Mouse (Mus musculus): ENCODE data around the gene Ctso.

Gene Ctso

DNA sequence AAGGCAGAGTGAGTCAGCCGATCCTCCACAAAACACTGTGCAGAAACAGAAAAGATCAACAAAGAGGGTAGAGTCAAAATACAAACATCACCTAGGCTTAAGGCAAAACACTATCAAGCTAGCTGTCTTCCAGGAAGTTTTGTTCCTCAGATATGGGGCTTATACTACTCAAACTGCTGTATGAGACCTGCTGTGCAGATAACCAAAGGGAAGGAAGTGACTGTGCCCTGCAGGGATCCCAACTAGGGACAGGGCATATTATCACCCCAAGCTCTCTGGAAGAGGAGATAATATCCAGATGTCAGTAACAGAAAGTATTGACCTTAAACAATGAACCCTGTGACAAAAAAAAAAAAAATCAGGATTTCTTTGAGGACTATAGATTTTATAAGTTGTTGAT lies 16.6 kb downstream of the Ctso start:
- DNase-seq (ENCODE audit: inconsistent age in 2 of 2, low spot score in 1 of 2) = no peak

DNA sequence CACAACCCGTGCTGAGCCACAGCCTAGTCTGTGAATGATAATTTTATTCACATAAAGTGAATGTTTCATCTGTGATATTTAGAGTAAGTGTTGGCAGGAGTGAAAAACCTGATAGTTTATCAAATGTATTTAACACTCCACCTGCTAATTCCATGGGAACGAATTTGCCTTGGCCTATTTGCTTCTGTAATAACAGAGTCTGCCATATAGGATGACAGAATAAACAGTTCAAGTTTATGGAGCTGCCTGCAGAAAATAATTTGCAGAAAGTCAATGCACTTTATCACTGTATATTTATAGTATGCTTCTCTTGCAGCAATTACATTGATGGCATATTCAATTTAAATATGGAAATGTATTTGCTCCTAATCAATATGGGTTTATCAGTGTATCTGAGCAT lies 19.4 kb downstream of the Ctso start:
- DNase-seq (ENCODE audit: inconsistent age in 2 of 2, low spot score in 1 of 2) = no peak

DNA sequence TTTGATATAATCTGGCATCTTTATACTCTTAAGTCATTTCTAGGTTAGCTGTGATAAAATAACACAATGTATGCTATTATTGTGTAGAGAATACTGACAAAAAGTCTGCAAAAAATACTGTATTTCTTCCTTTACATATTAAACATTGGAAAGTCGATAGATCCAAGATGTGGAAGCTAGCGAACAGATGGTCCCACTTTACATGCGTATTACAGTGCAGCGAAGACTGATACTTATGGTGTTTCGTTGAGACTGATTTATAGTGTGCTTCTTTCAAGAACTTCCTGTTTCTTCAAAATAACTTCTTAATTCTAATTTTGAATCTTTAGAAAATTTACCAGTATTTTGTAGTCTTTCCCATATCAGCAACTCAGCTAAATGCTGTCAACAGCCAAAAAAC lies 25.1 kb downstream of the Ctso start:
- no peak for DNase-seq (ENCODE audit: inconsistent age in 2 of 2, low spot score in 1 of 2)

DNA sequence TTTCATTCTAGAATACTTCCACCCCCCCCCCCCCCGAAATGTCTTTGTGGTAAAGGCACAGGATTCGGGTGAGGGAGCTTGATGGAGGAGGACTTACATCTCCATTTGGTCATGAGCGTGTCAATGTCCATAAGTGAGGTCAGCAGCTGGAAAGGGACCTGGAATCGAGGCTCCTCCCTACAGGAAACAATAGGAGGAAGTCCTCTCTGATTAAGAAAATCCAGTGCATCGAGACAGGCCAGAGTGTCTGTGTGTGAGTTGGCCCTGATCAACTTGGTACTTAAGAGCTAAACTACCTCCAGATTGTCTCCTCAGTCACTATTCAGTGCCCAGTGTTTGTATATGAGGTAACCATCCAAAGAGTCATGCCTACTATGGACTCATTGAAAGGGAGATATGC lies 28.9 kb downstream of the Ctso start:
- no peak for DNase-seq (ENCODE audit: inconsistent age in 2 of 2, low spot score in 1 of 2)

DNA sequence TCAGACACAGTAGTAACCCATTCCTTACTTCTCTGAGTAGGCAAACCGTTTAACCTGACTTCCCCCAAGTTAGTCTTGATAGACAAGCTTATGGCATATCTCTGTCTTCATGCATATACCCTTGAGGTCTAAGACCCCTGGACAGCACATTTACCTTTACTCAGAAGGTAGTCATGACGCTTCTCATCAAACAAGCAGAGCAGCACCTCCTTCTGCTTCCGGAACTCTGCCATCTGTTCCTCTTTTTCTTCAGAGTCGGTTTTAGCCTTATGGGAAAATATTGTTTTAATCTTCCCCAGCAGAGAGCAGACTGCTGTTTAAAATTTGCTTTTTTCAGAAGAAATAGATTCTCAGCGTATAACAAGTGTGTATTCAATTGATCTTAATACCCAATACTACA lies 31.4 kb downstream of the Ctso start:
- DNase-seq (ENCODE audit: inconsistent age in 2 of 2, low spot score in 1 of 2) = no peak

DNA sequence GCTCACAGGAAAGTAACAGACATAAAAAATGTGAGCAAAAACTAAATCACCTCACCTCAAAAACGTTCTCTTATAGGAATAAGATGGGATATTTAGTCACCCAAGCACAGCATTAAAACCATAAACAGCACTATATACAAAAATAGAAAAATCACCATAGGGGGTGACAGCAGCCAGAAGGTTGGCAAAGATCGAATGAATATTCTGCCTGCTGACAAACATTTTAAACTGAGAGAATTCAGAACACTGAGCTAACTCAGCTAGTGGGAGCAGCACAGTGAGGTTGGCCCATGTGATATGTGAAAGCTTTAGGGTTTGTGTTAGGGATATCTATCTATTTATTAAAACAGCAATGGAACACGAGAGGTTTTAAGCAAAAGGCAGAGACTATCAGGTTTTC lies 32.2 kb downstream of the Ctso start:
- DNase-seq (ENCODE audit: inconsistent age in 2 of 2, low spot score in 1 of 2) = no peak

DNA sequence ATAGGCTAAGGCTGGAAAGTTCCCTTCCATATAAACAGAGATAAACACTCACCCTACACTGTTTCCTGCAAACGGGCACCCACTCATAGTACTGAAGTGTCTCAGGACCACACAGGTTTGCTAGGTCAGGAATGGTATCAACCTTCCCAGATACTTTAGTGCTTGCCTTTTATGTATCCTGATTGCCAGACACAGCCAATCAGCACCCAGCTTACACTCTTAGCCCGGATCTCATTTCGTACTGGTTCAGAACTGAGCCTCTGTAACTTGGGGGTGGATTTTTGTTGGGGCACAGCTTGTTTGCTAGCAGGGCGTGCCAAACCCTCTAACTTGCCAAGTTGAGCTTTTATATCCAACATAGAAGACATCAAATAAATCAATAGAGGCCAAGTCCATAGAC lies 43.2 kb downstream of the Ctso start:
- DNase-seq (ENCODE audit: inconsistent age in 2 of 2, low spot score in 1 of 2) = no peak

DNA sequence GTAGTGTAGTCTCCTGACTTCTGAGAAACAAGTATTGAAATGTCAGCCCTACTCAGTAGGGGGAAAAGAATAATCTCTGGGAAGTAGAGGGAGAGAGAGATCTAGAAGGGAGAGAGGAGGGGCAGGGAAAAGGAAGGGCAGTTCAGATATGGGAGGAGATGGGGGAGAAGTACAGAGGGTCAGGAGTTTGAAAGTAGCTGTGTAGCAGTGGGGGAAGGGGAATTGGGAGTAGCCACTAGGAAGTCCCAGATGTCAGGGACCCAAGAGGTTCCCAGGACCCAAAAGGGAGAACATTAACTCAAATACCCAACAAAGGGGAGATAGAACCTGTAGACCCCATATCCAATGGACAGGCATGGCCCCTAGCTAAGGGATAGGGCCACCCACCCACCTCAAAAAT lies 43.7 kb downstream of the Ctso start, which contains the start of gene Tdo2:
Tdo2 (minus strand) TSS at position 101 of the 400 bp plus-strand sequence.
- DNase-seq (ENCODE audit: inconsistent age in 2 of 2, low spot score in 1 of 2) = no peak

DNA sequence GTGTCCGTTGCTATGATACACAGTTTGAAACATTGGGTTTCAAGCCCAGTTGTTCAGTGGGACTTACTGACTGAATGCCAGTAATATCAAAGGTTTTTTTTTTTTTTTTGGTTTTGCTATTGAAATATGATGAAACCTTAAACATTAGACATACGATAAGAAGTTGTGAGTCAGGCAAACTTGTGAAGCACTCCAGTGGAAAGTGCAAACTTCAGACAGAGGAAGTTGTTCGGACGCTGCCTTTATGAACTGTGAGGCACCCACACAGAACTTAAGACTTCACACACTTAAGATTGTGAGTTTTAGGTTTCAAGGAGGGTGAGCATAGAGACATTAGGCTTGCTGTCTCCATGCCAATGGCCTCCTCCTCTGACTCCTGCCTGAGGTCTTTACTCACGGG lies 49.2 kb downstream of the Ctso start:
- no peak for DNase-seq (ENCODE audit: inconsistent age in 2 of 2, low spot score in 1 of 2)

DNA sequence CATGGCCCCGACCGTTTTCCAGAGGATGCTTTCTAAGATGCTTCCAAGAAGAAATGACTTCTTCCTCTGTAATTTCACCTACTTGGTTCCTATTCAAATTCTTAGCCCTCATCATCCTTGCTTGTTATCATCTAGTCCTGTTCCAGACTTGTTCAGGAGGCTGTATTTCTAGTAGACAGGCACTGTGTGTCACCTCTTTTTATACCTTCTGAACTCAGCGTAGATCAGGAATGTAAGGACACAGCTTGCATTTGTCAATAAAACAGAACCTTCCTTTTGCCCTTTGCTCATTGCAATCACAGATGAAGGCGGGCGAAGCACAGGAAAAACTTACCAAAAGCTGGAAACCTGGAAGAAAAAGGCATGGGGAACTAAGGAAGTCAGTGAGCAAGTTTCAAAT lies 49.6 kb downstream of the Ctso start, which contains the start of gene Asic5:
Asic5 (plus strand) TSS at position 301 of the 400 bp plus-strand sequence.
- no peak for DNase-seq (ENCODE audit: inconsistent age in 2 of 2, low spot score in 1 of 2)

DNA sequence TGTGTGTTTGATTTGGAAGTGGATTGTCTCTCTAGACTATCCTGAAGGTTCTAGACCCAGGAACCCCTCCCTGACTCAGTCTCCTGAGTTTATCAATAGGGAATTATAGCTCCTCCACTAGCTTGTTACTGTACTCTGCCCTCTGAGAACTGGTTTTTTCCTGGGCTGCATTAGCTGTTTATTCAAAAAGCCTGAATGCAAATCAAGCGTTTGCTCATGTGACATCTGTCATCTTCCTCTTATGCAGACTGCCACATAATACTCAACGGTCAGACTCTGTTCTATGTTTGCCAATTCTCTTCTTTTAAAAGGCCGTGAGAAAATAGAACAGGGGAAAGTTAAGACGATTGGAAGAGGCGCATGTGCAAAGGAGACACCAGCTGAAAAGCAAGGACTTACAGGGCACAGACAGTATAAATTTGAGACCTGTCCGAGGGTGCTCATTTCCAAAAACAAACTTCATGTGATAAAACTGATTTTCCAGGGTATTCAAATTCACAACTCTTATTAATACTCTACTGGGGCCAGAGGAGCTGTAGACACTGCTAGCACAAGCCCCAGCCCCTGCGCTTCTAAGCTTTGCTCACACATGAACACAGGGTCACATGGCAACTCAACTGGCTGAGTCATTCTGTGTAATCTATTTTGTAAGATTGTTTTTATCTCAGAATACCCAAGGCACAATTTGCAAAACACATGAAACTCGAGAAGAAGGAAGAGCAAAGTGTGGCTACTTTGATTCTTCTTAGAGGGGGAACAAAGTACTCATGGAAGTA lies 50.9 kb downstream of the Ctso start:
- DNase-seq (ENCODE audit: inconsistent age in 2 of 2, low spot score in 1 of 2) = peak; percentile 34 to 85

DNA sequence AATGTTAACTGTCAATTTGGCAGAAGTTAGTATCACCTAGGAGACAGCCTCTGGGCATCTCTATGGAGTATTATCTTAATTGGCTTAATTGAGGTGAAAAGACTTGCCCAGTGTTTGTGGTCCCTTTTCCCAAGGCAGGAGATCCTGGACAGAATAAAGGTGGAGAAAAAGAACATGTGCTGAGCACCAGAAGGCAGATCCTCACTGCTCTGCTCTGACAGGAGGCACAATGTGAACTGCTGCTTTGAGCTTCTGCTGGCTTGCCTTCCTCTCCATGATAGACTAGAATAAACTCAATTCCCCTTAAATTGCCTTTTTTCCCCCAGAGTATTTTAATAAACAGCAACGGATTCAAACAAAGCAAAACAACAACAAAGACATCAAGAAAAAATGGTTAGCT lies 52.7 kb downstream of the Ctso start:
- DNase-seq (ENCODE audit: inconsistent age in 2 of 2, low spot score in 1 of 2) = peak in 1 of 2 experiments; percentile 29

DNA sequence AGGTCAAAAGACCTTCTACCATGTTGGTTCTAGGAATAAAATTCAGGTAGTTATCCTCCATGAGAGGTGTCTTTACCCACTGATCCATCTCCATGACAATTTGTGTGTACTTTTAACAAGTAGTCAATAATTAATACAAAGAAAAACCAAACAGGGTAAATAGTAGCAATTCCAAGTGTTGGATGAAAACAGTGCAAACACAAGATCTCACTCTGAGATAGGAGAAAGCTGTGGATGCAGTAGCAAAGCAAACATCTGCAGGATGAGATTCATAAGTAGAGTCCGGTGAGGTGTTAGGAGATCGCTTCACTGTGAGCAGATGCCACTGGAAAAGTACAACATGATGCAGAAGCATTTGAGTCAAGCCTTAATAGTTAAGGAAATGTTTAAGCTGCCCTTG lies 53.7 kb downstream of the Ctso start:
- no peak for DNase-seq (ENCODE audit: inconsistent age in 2 of 2, low spot score in 1 of 2)

DNA sequence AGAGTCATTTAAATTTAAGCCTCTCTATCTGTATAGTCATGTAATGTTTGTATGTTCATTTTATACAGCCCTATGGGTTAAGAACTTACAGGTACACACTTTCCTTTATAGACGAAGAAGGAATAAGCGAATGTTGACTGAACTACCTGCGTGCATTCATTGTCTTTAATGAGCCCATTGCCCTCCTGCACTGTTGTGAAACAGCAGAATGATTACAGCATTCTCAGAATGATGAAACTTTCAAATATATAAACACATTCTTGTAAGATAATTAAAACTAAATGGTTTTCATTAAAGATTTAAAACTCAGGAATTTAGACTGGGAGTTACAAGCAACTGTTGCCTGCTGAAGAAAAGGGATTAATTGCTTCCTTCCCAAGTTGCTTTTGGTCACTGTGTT lies 55.2 kb downstream of the Ctso start:
- no peak for DNase-seq (ENCODE audit: inconsistent age in 2 of 2, low spot score in 1 of 2)

DNA sequence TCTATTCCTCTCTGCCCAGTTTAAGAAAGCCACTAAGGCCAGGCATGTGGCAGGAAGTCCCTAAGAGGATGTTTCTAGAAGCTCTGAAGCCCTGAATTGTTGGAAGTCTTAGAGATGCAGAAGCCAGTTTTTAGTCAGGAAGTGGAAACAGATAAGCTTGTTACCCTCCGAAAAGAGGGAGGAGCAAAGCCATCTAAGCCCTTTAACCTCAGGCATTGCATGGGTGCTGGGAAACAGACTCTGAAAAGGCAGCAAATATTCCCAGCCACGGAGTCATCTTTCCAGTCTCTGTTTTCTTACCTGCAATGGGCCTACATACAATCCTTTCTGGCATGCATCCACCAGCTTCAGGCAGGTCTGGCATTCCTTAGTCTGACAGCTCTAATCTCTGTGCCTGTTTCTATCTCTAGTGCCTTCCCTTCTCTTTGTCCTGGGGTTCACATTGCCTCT lies 57.3 kb downstream of the Ctso start:
- peak; percentile 5 to 50 for DNase-seq (ENCODE audit: inconsistent age in 2 of 2, low spot score in 1 of 2)

DNA sequence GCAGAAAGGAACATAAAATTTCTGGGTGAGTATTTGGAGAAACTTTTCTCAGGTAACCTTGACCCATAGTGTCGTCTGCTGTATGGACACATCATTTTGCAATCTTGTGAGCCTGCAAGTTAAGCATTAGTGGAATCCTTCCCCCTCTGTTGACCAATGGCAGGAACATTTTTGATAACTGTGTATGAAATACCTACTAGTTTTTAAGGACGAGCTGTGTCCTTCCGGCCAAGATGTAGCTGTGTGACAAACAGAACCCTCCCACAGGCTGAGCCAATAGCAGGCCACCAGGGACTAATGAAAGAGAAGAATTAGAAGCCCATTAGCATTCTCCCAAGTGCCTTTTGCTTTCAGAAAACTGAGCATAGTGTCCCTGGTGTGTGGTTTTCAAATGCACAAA lies 58.1 kb downstream of the Ctso start:
- DNase-seq (ENCODE audit: inconsistent age in 2 of 2, low spot score in 1 of 2) = peak; percentile 15 to 77

DNA sequence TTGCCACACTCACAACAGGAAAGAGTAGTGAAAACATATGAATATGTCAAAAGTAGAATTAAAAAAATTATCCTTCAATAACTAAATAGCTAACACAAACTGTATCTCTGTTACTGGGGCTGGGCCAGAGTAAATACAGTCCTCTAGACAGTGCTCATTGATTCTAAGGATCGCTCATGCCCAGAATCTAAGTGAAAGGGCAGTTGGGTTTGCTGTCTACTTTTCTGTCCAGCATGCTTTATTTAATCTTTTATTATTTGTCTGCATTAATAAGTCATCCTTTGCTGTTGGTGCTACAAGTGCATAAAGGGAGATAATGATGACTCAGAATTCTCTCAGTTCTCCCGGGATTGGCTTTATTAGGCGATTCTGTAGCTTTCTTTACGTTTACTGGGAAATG lies 63.0 kb downstream of the Ctso start:
- DNase-seq (ENCODE audit: inconsistent age in 2 of 2, low spot score in 1 of 2) = no peak

DNA sequence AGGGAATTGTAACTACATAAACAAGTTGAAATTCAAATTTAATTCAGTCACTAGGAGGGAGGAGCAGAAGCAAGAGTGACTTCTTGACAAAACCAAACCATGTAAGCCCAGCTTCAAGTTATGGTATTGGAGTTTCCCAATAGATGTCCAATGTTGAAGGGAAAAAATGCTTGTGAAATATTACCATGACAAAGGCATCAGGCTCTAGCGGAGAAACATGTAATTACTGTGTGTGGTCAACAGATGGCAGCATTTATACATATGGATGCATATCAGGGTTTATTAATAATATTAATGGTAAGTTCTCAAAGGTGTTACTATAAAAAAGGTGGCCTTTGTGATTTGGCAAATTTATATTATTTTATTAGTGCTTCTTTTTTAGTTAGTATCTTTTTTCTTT lies 63.6 kb downstream of the Ctso start:
- DNase-seq (ENCODE audit: inconsistent age in 2 of 2, low spot score in 1 of 2) = peak; percentile 4 to 70

Measured in adrenal gland, adult (tissue).